Mouse (Mus musculus): Measurements from ENCODE around the gene Slc25a29.

The Slc25a29 gene

GRCm38 (mm10) chr12:108833408-108833807 lies 2.3 kb downstream of the Slc25a29 start:
- no peak for DNase-seq

- DNase-seq, result no peak
Measured at GRCm38 (mm10) chr12:108832851-108833250, 2.8 kb downstream of the Slc25a29 start.

GRCm38 (mm10) chr12:108831966-108832643 lies 3.6 kb downstream of the Slc25a29 start:
- no peak for DNase-seq

- no peak for DNase-seq
Measured at GRCm38 (mm10) chr12:108830358-108830757, 5.3 kb downstream of the Slc25a29 start.

GRCm38 (mm10) chr12:108829636-108830035 lies 6.0 kb downstream of the Slc25a29 start:
- DNase-seq, result no peak

- DNase-seq, result no peak
Measured at GRCm38 (mm10) chr12:108827641-108828040, 8.0 kb downstream of the Slc25a29 start.

GRCm38 (mm10) chr12:108826958-108827535 lies 8.6 kb downstream of the Slc25a29 start:
- DNase-seq, result no peak

- DNase-seq, result no peak
Measured at GRCm38 (mm10) chr12:108826282-108826957, 9.3 kb downstream of the Slc25a29 start.

GRCm38 (mm10) chr12:108825561-108826224 lies 10.0 kb downstream of the Slc25a29 start:
- DNase-seq, result no peak

- DNase-seq, result no peak
Measured at GRCm38 (mm10) chr12:108824225-108824874, 11.3 kb downstream of the Slc25a29 start.

- DNase-seq, result no peak
Measured at GRCm38 (mm10) chr12:108823036-108823435, 12.6 kb downstream of the Slc25a29 start.

- no peak for DNase-seq
Measured at GRCm38 (mm10) chr12:108820461-108820860, 15.2 kb downstream of the Slc25a29 start.

- no peak for DNase-seq
Measured at GRCm38 (mm10) chr12:108816569-108816968, 19.1 kb downstream of the Slc25a29 start.

- no peak for DNase-seq
Measured at GRCm38 (mm10) chr12:108814470-108814869, 21.2 kb downstream of the Slc25a29 start.

- DNase-seq, result no peak
Measured at GRCm38 (mm10) chr12:108812463-108812862, 23.2 kb downstream of the Slc25a29 start.

GRCm38 (mm10) chr12:108811133-108811532 lies 24.6 kb downstream of the Slc25a29 start:
- DNase-seq, result peak; percentile 19 to 29

GRCm38 (mm10) chr12:108810309-108810708 lies 25.4 kb downstream of the Slc25a29 start:
- no peak for DNase-seq

- DNase-seq, result no peak
Measured at GRCm38 (mm10) chr12:108809771-108810170, 25.9 kb downstream of the Slc25a29 start.

GRCm38 (mm10) chr12:108808465-108808864 lies 27.2 kb downstream of the Slc25a29 start:
- no peak for DNase-seq

- no peak for DNase-seq
Measured at GRCm38 (mm10) chr12:108804388-108804787, 31.3 kb downstream of the Slc25a29 start.

- DNase-seq, result no peak
Measured at GRCm38 (mm10) chr12:108801613-108802012, 34.1 kb downstream of the Slc25a29 start.

- DNase-seq, result no peak
Measured at GRCm38 (mm10) chr12:108794979-108795537, 40.6 kb downstream of the Slc25a29 start.

Measured in B cell, adult 2 months (primary cell).